Mouse (Mus musculus) lung, postnatal 0 days (tissue): Measurements from ENCODE around the gene Wdr25. TPM values are rescaled to one million over a fixed set of nuclear protein-coding genes. Genes with fewer than 3 reads are reported as not detected.
A peak's percentile ranks its signal among the peaks of the same experiment; 100 is the strongest.

Experiments
- ATAC-seq: fragments of 200-750 bp; cut with Nextera tagmentation; 2 replicates; pipeline ENCODE4 v1.8.0; 2017; ENCODE audit warnings: moderate library complexity
- DNase-seq: peaks from one replicate; pipeline ENCODE4 v3.0.0-alpha.2; 2016; ENCODE audit warnings: low spot score
- H3K27ac ChIP-seq: fragments of 300-500 bp; sonication (generic); 2 replicates; pipeline ENCODE4 v1.5.1; 2014; ENCODE audit warnings: antibody characterized with exemption, mild to moderate bottlenecking, low read length, mixed read lengths
- H3K27me3 ChIP-seq: fragments of 300-500 bp; sonication (generic); replicated peaks from 2 replicates; pipeline ENCODE4 v1.6.1; 2014; ENCODE audit warnings: low read length, mixed read lengths; ENCODE audit not compliant: insufficient read depth
- H3K36me3 ChIP-seq: fragments of 300-500 bp; sonication (generic); 2 replicates; pipeline ENCODE4 v1.6.1; 2014; ENCODE audit warnings: low read length, mixed read lengths; ENCODE audit not compliant: insufficient read depth
- H3K4me1 ChIP-seq: fragments of 300-500 bp; sonication (generic); 2 replicates; pipeline ENCODE4 v1.6.1; 2014; ENCODE audit warnings: antibody characterized with exemption, low read depth, low read length, mixed read lengths; ENCODE audit not compliant: insufficient read depth
- H3K4me2 ChIP-seq: fragments of 300-500 bp; sonication (generic); replicated peaks from 2 replicates; pipeline ENCODE4 v1.6.1; 2014; ENCODE audit warnings: low read depth, mild to moderate bottlenecking, low read length, moderate library complexity, mixed read lengths
- H3K4me3 ChIP-seq: fragments of 300-500 bp; sonication (generic); 2 replicates; pipeline ENCODE4 v1.5.1; 2014; ENCODE audit warnings: low read depth, low read length
- H3K9ac ChIP-seq: fragments of 300-500 bp; sonication (generic); replicated peaks from 2 replicates; pipeline ENCODE4 v1.6.1; 2014; ENCODE audit warnings: low read depth, mild to moderate bottlenecking
- H3K9me3 ChIP-seq: fragments of 300-500 bp; sonication (generic); 2 replicates; pipeline ENCODE4 v1.6.1; 2016; ENCODE audit warnings: low read length, mixed read lengths
- CTCF ChIP-seq: IDR thresholded peaks from 2 replicates; pipeline ENCODE4 v1.5.1; 2016; ENCODE audit warnings: antibody characterized with exemption, mild to moderate bottlenecking
- EP300 ChIP-seq: IDR thresholded peaks from 2 replicates; pipeline ENCODE4 v1.6.1; 2016; ENCODE audit warnings: antibody characterized with exemption, mild to moderate bottlenecking, control low read depth
- WGBS: fragments of 180-500 bp; shearing (Covaris S2); extraction: QIAGEN DNeasy Blood & Tissue Kit; methylation state at CpG from one replicate; pipeline ENCODE4 v1.1.7; 2014; 5-methylcytosine and 5-hydroxymethylcytosine counted together
- polyA plus RNA-seq: library from polyadenylated mRNA; unstranded; fragments of >200 nt; fragmentation: Nextera tagmentation; extraction: Ambion mirVana; gene quantifications from 2 replicates; pipeline ENCODE4 v1.2.1, GENCODE M21; 2015

Gene Wdr25
- polyA plus RNA-seq, 1 experiment from 2014 or later: 4.8 TPM

DNA sequence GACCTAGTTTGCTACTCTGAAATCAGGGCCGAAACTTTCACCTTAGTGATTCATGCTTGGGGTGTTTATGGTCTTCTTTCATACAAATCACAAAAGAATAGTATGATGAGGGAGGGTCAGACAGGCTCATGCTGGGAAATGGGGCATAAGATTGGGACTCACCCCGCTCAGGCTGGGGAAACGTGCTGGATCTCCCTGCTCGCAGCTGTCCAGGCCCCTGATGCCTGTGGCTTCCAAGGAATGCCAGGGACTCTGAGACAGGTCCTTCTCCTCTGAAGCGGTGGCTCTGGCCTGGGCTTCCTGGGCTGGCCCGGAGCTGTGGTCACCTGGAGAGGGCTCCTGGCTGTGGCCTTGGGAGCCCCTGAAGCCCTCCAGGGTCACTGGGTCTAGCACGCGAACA lies 165.2 kb downstream of the Wdr25 start:
- no peaks in the 10 kb centered on the region for H3K9me3 ChIP-seq

DNA sequence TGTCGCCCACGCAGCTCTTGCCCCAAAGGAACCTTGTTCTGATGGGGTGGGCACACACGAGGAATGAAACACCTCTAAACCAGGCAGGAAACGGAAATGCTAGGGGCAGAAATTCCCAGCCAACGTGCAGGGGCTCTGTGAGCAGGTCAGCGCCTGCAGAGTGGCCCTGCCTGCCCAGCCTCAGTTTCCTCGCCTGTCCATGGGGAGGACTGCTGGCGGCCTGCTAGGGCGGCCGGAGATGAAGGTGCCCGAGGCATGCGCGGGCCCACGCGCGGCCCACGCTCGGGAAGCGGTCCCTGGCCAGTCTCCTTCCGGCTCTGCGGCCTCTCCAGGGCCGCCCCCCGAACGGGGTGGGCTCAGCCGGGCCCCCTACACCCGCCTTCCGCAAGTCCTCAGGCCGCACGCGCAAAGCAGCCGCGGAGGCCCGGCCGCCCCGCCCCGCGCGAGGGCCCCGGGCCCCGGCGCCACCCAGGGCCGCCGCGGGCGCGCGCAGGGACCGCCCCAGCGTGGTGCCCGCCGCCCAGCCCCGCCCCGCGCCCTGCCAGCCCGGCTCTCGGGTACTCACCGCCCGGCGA lies 174.2 kb downstream of the Wdr25 start:
- H3K27ac ChIP-seq: no peak overlapping the region
- 4% methylated on average over 31 of the region's 59 CpGs for whole genome bisulfite sequencing
- no peaks in the 10 kb centered on the region for H3K9me3 ChIP-seq
- TF ChIP-seq CTCF: no peak
- TF ChIP-seq EP300: no peak
- no peaks in the 10 kb centered on the region for H3K4me1 ChIP-seq
- peak overlapping the region; percentile 97 for H3K4me2 ChIP-seq
- 0 out of 2 replicates have a peak overlapping the region, but pooled peaks have one; percentile 26 for H3K9ac ChIP-seq
- H3K27me3 ChIP-seq: no peaks in the 10 kb centered on the region
- DNase-seq (peak; percentile 35), ATAC-seq (peak; percentile 89)
- peak overlapping the region; percentile 44 for H3K4me3 ChIP-seq
- H3K36me3 ChIP-seq: no peaks in the 10 kb centered on the region

More for the DNA sequence above, 165.2 kb downstream of the Wdr25 start:
- Histone ChIP-seq H3K4me1 (no peaks in the 10 kb centered on the region), H3K36me3 (no peaks in the 10 kb centered on the region), H3K27ac (no peak overlapping the region), H3K9ac (no peak overlapping the region), H3K4me3 (no peak overlapping the region), H3K27me3 (peaks cover 15% of the 10 kb centered on the region), H3K4me2 (no peak overlapping the region)
- no peak for DNase-seq
- ATAC-seq: no peak
- WGBS: 79% methylated on average over 8 of the region's 8 CpGs
- TF ChIP-seq EP300 (no peak), CTCF (no peak)

DNA sequence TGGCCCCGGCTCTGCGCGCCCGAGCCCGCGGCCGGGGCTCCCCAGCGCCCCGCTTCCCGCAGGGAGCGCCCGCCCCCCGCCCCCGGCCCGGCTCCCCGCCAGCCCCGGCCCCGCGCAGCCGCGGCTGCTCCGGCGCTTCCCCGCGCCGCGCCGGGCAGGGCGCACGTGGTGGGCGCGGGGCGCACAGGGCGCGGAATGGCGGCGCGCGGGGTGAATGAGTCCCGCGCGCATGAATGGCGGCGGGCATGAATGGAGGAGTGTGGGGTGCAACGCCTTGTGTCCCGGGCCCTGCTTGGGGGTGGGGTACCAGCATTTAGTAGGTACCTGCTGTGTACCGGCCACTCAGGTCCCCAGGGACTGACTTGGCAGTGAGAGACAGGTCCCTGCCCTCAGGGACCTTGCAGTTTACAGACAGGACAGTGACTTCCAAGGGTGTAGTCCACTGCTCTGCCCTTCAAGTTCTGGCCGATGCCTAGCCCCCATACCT lies 174.8 kb downstream of the Wdr25 start, which contains the start of gene Begain:
TSS of gene Begain (minus strand) at position 51 of the 487 bp plus-strand sequence.
- Histone ChIP-seq H3K36me3 (no peaks in the 10 kb centered on the region), H3K27ac (no peak within 1 kb of the TSS), H3K4me2 (peak within 1 kb of the TSS; percentile 97), H3K9ac (0 out of 2 replicates have a peak within 1 kb of the TSS, but pooled peaks have one; percentile 26), H3K4me1 (no peaks in the 10 kb centered on the region), H3K4me3 (peak within 1 kb of the TSS; percentile 44), H3K27me3 (no peaks in the 10 kb centered on the region), H3K9me3 (no peaks in the 10 kb centered on the region)
- WGBS: 2% methylated on average over 13 of the region's 48 CpGs
- no peak for TF ChIP-seq CTCF
- no peak for TF ChIP-seq EP300
- DNase-seq: no peak
- ATAC-seq: peak; percentile 25

DNA sequence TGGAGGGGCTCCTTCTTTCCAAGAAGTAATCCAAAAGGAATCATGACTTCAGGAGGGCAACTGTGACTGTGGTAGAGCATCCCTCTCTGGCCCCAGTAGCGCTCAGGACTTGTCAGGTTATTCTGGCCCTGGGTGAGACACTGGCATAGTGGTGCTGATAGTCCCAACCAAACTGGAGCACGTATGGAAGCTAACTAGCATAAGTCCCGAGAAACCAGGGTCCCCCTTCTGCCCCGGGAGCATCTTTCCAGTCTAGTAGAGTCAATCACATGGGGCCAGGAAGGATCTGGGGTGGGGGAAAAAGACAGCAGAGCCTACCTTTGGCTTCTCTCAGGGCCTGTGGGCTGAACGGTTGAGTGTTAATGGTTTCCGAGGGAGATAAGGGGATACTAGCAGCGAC lies 175.3 kb downstream of the Wdr25 start:
- Histone ChIP-seq H3K4me1 (no peaks in the 10 kb centered on the region), H3K27me3 (no peaks in the 10 kb centered on the region), H3K9ac (no peak overlapping the region), H3K4me3 (no peak overlapping the region), H3K4me2 (no peak overlapping the region), H3K27ac (no peak overlapping the region), H3K36me3 (no peaks in the 10 kb centered on the region), H3K9me3 (no peaks in the 10 kb centered on the region)
- 40% methylated on average over 7 of the region's 7 CpGs for WGBS
- TF ChIP-seq EP300 (no peak), CTCF (no peak)
- ATAC-seq: no peak
- no peak for DNase-seq

DNA sequence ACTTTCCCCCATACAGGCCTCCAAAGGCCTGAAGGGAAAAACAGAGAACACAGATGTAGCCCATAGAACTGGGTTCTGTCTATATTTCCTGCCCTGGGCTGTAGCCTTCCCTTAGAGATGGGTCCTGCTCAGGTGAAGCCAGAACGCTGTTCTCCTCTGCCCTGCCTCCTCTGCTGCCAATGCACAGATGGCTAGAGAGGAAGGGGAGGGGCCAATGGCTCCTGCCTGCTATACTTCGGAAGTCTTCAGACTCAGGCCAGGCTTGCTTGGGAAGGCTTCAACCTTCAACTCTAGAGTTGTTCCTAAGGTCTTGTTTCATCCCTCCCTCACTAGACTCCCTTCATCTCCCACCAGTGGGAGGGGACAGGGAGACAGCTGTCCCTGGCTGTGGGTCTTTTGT lies 176.3 kb downstream of the Wdr25 start:
- ATAC-seq: no peak
- 30% methylated on average over 2 of the region's 2 CpGs for WGBS
- Histone ChIP-seq H3K4me1 (no peaks in the 10 kb centered on the region), H3K27ac (no peak overlapping the region), H3K9me3 (no peaks in the 10 kb centered on the region), H3K36me3 (no peaks in the 10 kb centered on the region), H3K4me3 (no peak overlapping the region), H3K9ac (no peak overlapping the region), H3K27me3 (no peaks in the 10 kb centered on the region), H3K4me2 (no peak overlapping the region)
- no peak for TF ChIP-seq EP300
- DNase-seq: no peak

DNA sequence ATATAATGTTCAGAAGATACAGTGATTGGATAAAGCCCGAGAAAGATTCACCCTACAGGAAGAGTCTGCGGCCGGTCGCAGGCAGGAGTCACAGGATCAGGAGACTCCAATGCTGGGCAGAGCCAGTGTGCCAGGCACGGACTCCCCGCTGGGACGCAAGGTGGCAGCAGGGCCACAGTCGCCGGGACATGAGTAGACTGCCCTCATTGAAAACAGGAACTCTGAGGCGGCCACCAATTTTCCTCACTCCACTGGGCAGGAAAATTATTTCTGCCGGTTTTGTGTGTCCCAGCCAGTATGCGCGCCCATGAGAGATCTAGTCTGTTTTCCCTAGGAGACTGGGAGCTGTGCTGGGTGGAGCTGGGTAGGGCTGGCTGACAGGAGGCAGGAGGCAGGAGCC lies 177.8 kb downstream of the Wdr25 start:
- Histone ChIP-seq H3K4me3 (no peak overlapping the region), H3K27ac (no peak overlapping the region), H3K36me3 (no peaks in the 10 kb centered on the region), H3K9me3 (no peaks in the 10 kb centered on the region), H3K9ac (no peak overlapping the region), H3K4me1 (no peaks in the 10 kb centered on the region), H3K4me2 (no peak overlapping the region), H3K27me3 (no peaks in the 10 kb centered on the region)
- no peak for ATAC-seq
- no peak for DNase-seq
- 82% methylated on average over 13 of the region's 13 CpGs for WGBS
- TF ChIP-seq EP300 (no peak), CTCF (no peak)

DNA sequence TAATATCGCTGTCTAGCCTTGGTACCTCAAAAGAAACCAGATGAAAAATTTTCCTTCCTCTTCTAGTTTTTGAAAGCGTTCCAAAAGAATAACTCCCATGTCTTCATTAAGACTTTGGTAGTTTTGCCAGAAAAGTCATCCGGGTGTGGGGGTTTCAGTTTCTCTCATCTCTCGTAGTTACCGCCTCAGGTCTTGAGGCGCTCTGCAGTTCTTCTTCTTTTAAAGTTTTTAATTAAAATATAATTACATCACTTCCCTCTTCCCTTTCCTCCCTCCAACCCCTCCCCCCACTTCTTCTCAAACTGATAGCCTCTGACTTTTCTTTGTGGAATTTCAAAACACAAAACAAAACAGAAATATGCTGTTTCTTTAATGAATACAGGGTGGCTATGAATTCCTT lies 180.7 kb downstream of the Wdr25 start:
- no peak overlapping the region for H3K27ac ChIP-seq
- H3K4me1 ChIP-seq: no peaks in the 10 kb centered on the region
- no peaks in the 10 kb centered on the region for H3K9me3 ChIP-seq
- ATAC-seq: no peak
- TF ChIP-seq CTCF: no peak
- no peak overlapping the region for H3K4me2 ChIP-seq
- no peaks in the 10 kb centered on the region for H3K27me3 ChIP-seq
- H3K4me3 ChIP-seq: no peak overlapping the region
- no peak for DNase-seq
- no peak overlapping the region for H3K9ac ChIP-seq
- no peaks in the 10 kb centered on the region for H3K36me3 ChIP-seq
- 71% methylated on average over 6 of the region's 6 CpGs for WGBS
